Mouse (Mus musculus): ENCODE data around the gene Gstm3. TPM values are rescaled to one million over a fixed set of nuclear protein-coding genes. Genes with fewer than 3 reads are reported as not detected.

Gstm3 gene
- total RNA-seq, 2 experiments from 2014 or later = not detected

GRCm38 (mm10) chr3:107929731-107930130 is 39.4 kb downstream of the Gstm3 start:
- no peak for DNase-seq (ENCODE audit: low spot score in 2 of 2)

- no peak for DNase-seq (ENCODE audit: low spot score in 2 of 2)
Measured at GRCm38 (mm10) chr3:107929243-107929642, 39.8 kb downstream of the Gstm3 start.

GRCm38 (mm10) chr3:107928691-107929090 is 40.4 kb downstream of the Gstm3 start:
- DNase-seq (ENCODE audit: low spot score in 2 of 2) = no peak

- DNase-seq (ENCODE audit: low spot score in 2 of 2) = no peak
Measured at GRCm38 (mm10) chr3:107927841-107928240, 41.2 kb downstream of the Gstm3 start.

- DNase-seq (ENCODE audit: low spot score in 2 of 2) = no peak
Measured at GRCm38 (mm10) chr3:107925335-107925734, 43.7 kb downstream of the Gstm3 start.

- DNase-seq (ENCODE audit: low spot score in 2 of 2) = no peak
Measured at GRCm38 (mm10) chr3:107920348-107920747, 48.7 kb downstream of the Gstm3 start.

GRCm38 (mm10) chr3:107917783-107918408 is 51.2 kb downstream of the Gstm3 start:
- peak; percentile 66 to 78 for DNase-seq (ENCODE audit: low spot score in 2 of 2)

GRCm38 (mm10) chr3:107917097-107917496 is 52.0 kb downstream of the Gstm3 start:
- DNase-seq (ENCODE audit: low spot score in 2 of 2) = no peak

GRCm38 (mm10) chr3:107916674-107917073 is 52.4 kb downstream of the Gstm3 start:
- DNase-seq (ENCODE audit: low spot score in 2 of 2) = no peak

Other genes starting within 250 kb of the Gstm3 start
- 10 to 100 TPM; 12.8 to 12.9 TPM for gene Csf1, start 208.8 kb downstream of the Gstm3 start, total RNA-seq (2021)
- not detected for gene Eps8l3, start 92.1 kb downstream of the Gstm3 start, total RNA-seq (2021)
- gene Gstm5, start 73.5 kb downstream of the Gstm3 start, total RNA-seq (2021) = 100 to 1,000 TPM; 156 to 161 TPM
- gene Gstm7, start 37.5 kb downstream of the Gstm3 start, total RNA-seq (2021) = 10 to 100 TPM; 60.7 to 70.1 TPM
- gene Gstm6, start 25.5 kb downstream of the Gstm3 start, total RNA-seq (2021) = 10 to 100 TPM in 1 of 2 experiments, 1 to 10 TPM in 1; 8.8 to 12.0 TPM
- gene Gstm2, start 17.2 kb upstream of the Gstm3 start, total RNA-seq (2021) = 1 to 10 TPM; 2.3 to 4.0 TPM
- gene Gstm1, start 48.7 kb upstream of the Gstm3 start, total RNA-seq (2021) = 100 to 1,000 TPM in 1 of 2 experiments, 10 to 100 TPM in 1; 94.4 to 102 TPM
- gene Gstm4, start 75.6 kb upstream of the Gstm3 start, total RNA-seq (2021) = 10 to 100 TPM; 13.4 TPM
- 10 to 100 TPM; 48.4 to 58.8 TPM for gene Ampd2, start 117.4 kb upstream of the Gstm3 start, total RNA-seq (2021)
- gene Gnat2, start 123.5 kb upstream of the Gstm3 start, total RNA-seq (2021) = not detected
- gene Gnai3, start 176.9 kb upstream of the Gstm3 start, total RNA-seq (2021) = 10 to 100 TPM; 54.7 to 59.4 TPM
- gene Gpr61, start 185.6 kb upstream of the Gstm3 start, total RNA-seq (2021) = 10 to 100 TPM; 14.5 to 15.0 TPM
- gene Amigo1, start 217.1 kb upstream of the Gstm3 start, total RNA-seq (2021) = 10 to 100 TPM; 36.9 to 37.2 TPM
- 10 to 100 TPM; 10.6 to 11.2 TPM for gene Cyb561d1, start 231.9 kb upstream of the Gstm3 start, total RNA-seq (2021)
- 10 to 100 TPM; 21.1 to 26.1 TPM for gene Atxn7l2, start 241.7 kb upstream of the Gstm3 start, total RNA-seq (2021)